Mouse (Mus musculus): ENCODE results near the gene Cfap206. TPM values are rescaled to one million over a fixed set of nuclear protein-coding genes. Genes with fewer than 3 reads are reported as not detected.

Cfap206 gene
- polyA plus RNA-seq, 1 experiment from 2014 or later: not detected

GRCm38 (mm10) chr4:34661927-34662326 is 68.1 kb downstream of the Cfap206 start:
- no peak overlapping the region for H3K27ac ChIP-seq (replicated peaks)
- no peaks in the 10 kb centered on the region for H3K9me3 ChIP-seq
- 83% methylated on average over 6 of the region's 6 CpGs for WGBS
- H3K27me3 ChIP-seq (replicated peaks): no peaks in the 10 kb centered on the region
- H3K4me3 ChIP-seq: no peak overlapping the region
- H3K4me2 ChIP-seq: no peak overlapping the region
- peaks cover 91% of the 10 kb centered on the region for H3K36me3 ChIP-seq
- no peak overlapping the region for H3K9ac ChIP-seq
- H3K4me1 ChIP-seq: no peaks in the 10 kb centered on the region
- ATAC-seq (ENCODE audit: extremely low read depth, insufficient number of reproducible peaks, low FRiP score, low TSS enrichment): no peak

DNA sequence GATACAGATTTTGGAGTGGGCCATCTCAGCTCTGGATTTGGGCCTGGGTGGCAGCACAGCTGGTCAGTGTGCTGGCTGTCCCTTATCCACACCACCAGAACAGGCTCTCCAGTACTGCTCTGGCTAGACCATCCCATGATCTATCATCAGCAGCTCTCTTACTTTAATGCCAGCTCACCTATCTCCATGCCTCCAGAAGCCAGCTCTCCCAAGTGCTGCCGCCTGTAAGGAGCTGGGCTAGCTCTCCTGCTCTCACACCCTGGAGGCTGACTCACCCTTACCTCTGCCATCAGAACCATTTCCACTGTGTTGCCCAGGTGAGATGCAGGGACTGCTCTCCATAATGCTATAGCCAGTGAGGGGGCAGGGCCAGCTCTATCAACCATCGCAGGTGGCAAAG is 68.5 kb downstream of the Cfap206 start:
- H3K27ac ChIP-seq (replicated peaks): no peak overlapping the region
- H3K27me3 ChIP-seq (replicated peaks): no peaks in the 10 kb centered on the region
- no peak overlapping the region for H3K4me2 ChIP-seq
- no peaks in the 10 kb centered on the region for H3K9me3 ChIP-seq
- H3K4me3 ChIP-seq: no peak overlapping the region
- no peak overlapping the region for H3K9ac ChIP-seq
- H3K4me1 ChIP-seq: no peaks in the 10 kb centered on the region
- H3K36me3 ChIP-seq: peaks cover 91% of the 10 kb centered on the region
- WGBS: 98% methylated on average over 2 of the region's 2 CpGs
- no peak for ATAC-seq (ENCODE audit: extremely low read depth, insufficient number of reproducible peaks, low FRiP score, low TSS enrichment)

- H3K9ac ChIP-seq: no peak overlapping the region
- WGBS: 82% methylated on average over 2 of the region's 2 CpGs
- no peak overlapping the region for H3K4me3 ChIP-seq
- peaks cover 90% of the 10 kb centered on the region for H3K36me3 ChIP-seq
- no peak overlapping the region for H3K4me2 ChIP-seq
- H3K4me1 ChIP-seq: no peaks in the 10 kb centered on the region
- no peak overlapping the region for H3K27ac ChIP-seq (replicated peaks)
- no peak for ATAC-seq (ENCODE audit: extremely low read depth, insufficient number of reproducible peaks, low FRiP score, low TSS enrichment)
- no peaks in the 10 kb centered on the region for H3K27me3 ChIP-seq (replicated peaks)
- no peaks in the 10 kb centered on the region for H3K9me3 ChIP-seq
Measured at GRCm38 (mm10) chr4:34659012-34659411, 71.0 kb downstream of the Cfap206 start.

GRCm38 (mm10) chr4:34656101-34656500 is 73.9 kb downstream of the Cfap206 start:
- Histone ChIP-seq H3K4me1 (no peaks in the 10 kb centered on the region), H3K36me3 (peaks cover 91% of the 10 kb centered on the region), H3K9ac (no peak overlapping the region), H3K4me3 (no peak overlapping the region), H3K9me3 (no peaks in the 10 kb centered on the region), H3K27me3 (replicated peaks) (no peaks in the 10 kb centered on the region), H3K4me2 (no peak overlapping the region), H3K27ac (replicated peaks) (no peak overlapping the region)
- ATAC-seq (ENCODE audit: extremely low read depth, insufficient number of reproducible peaks, low FRiP score, low TSS enrichment): no peak
- WGBS: 88% methylated on average over 10 of the region's 10 CpGs

DNA sequence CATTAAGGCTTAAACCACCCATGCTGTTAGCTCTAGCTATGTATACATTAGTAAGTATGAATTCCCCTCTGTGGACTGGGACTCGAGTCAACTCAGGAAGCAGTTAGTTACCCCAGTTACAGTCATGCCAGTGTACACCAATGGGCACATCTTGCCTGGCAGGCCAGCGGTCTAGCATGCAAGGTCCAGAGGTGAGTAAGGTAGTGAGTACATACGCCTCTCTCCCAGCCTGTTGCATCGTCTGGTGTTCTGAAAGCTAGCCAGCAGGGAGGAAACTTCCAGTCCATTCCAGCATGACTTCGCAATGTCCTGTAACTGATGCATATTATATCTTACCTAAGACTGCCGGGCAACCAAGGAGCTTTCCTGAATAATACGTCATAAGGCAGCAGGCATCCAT is 76.8 kb downstream of the Cfap206 start:
- H3K9ac ChIP-seq: no peak overlapping the region
- H3K4me2 ChIP-seq: no peak overlapping the region
- H3K27me3 ChIP-seq (replicated peaks): no peaks in the 10 kb centered on the region
- H3K36me3 ChIP-seq: peaks cover 74% of the 10 kb centered on the region
- no peaks in the 10 kb centered on the region for H3K9me3 ChIP-seq
- ATAC-seq (ENCODE audit: extremely low read depth, insufficient number of reproducible peaks, low FRiP score, low TSS enrichment): no peak
- H3K4me1 ChIP-seq: no peaks in the 10 kb centered on the region
- 88% methylated on average over 7 of the region's 7 CpGs for WGBS
- no peak overlapping the region for H3K27ac ChIP-seq (replicated peaks)
- H3K4me3 ChIP-seq: no peak overlapping the region

DNA sequence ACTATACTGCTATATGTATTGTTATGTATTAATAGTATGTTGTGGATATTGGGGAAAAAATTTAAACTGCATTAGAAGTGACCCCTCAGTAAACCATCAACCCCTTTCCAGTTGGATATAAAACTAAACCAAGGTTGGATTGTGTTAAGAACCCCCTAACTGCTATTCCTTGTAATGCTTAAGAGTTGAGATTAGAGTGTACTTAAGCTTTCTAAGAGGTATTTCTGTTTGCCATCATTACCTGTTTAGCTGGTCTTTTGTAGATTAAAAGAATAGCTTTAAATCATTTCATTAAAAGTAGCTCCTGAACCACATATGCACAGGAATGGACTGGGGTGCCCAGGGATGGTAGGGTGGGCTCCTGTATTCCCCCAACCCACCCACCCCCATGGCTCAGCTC is 85.2 kb downstream of the Cfap206 start:
- H3K9me3 ChIP-seq: no peaks in the 10 kb centered on the region
- no peak overlapping the region for H3K4me2 ChIP-seq
- H3K4me3 ChIP-seq: no peak overlapping the region
- no peak for ATAC-seq (ENCODE audit: extremely low read depth, insufficient number of reproducible peaks, low FRiP score, low TSS enrichment)
- H3K4me1 ChIP-seq: no peaks in the 10 kb centered on the region
- no peaks in the 10 kb centered on the region for H3K27me3 ChIP-seq (replicated peaks)
- no peak overlapping the region for H3K27ac ChIP-seq (replicated peaks)
- peaks cover 66% of the 10 kb centered on the region for H3K36me3 ChIP-seq
- no peak overlapping the region for H3K9ac ChIP-seq

GRCm38 (mm10) chr4:34640731-34641130 is 89.3 kb downstream of the Cfap206 start:
- H3K4me3 ChIP-seq: no peak overlapping the region
- H3K27ac ChIP-seq (replicated peaks): no peak overlapping the region
- H3K9me3 ChIP-seq: no peaks in the 10 kb centered on the region
- H3K4me1 ChIP-seq: no peaks in the 10 kb centered on the region
- H3K4me2 ChIP-seq: no peak overlapping the region
- ATAC-seq (ENCODE audit: extremely low read depth, insufficient number of reproducible peaks, low FRiP score, low TSS enrichment): no peak
- H3K9ac ChIP-seq: no peak overlapping the region
- WGBS: 92% methylated on average over 3 of the region's 3 CpGs
- no peaks in the 10 kb centered on the region for H3K27me3 ChIP-seq (replicated peaks)
- H3K36me3 ChIP-seq: peaks cover 51% of the 10 kb centered on the region

DNA sequence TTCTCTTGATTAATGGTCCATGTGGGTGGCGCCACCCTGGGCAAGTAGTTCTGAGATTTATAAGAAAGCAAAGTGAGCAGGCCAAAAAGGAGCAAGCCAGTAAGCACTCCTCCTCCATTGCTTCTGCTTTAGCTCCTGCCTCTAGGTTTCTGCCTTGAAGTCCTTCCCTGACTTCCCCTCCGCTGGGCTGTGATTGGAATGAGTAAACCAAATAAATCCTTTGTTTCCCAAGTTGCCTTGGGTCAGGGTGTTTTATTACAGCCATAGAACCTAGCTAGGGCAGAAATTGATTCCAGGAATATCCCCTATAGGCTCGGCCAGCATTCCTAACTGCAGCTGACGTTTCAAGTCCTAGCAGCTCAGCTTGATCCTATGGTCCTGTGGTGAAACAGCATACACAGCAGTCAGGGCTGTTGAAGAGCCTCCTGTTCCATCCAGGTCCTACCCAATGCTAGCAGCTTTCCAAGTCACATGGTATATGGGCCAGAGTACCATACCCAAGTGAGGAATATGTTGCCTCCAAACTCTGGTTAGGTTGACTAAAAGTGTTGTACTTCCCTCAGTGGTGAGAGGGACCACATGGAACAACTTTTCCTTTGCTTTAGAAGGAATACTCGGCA is 90.2 kb downstream of the Cfap206 start:
- whole genome bisulfite sequencing: 85% methylated on average over 5 of the region's 5 CpGs
- ATAC-seq (ENCODE audit: extremely low read depth, insufficient number of reproducible peaks, low FRiP score, low TSS enrichment): no peak
- Histone ChIP-seq H3K9ac (no peak overlapping the region), H3K27me3 (replicated peaks) (no peaks in the 10 kb centered on the region), H3K27ac (replicated peaks) (no peak overlapping the region), H3K36me3 (peaks cover 51% of the 10 kb centered on the region), H3K4me1 (no peaks in the 10 kb centered on the region), H3K4me2 (no peak overlapping the region), H3K9me3 (no peaks in the 10 kb centered on the region), H3K4me3 (no peak overlapping the region)

Other genes starting within 250 kb of the Cfap206 start
- 36.9 and 37.4 TPM in 2 replicates for gene Akirin2, start 179.3 kb downstream of the Cfap206 start, polyA plus RNA-seq (2015; fragmentation: Nextera tagmentation; extraction: Ambion mirVana)
- 61.5 and 66.8 TPM in 2 replicates for gene Orc3, start 115.3 kb downstream of the Cfap206 start, polyA plus RNA-seq (2015; fragmentation: Nextera tagmentation; extraction: Ambion mirVana)
- 44.6 and 50.8 TPM in 2 replicates for gene Rars2, start 115.2 kb downstream of the Cfap206 start, polyA plus RNA-seq (2015; fragmentation: Nextera tagmentation; extraction: Ambion mirVana)
- 43.9 and 45.4 TPM in 2 replicates for gene Slc35a1, start 42.8 kb downstream of the Cfap206 start, polyA plus RNA-seq (2015; fragmentation: Nextera tagmentation; extraction: Ambion mirVana)
- not detected in 2 replicates for gene Gm136, start 26.1 kb upstream of the Cfap206 start, polyA plus RNA-seq (2015; fragmentation: Nextera tagmentation; extraction: Ambion mirVana)
- gene Smim8, start 48.2 kb upstream of the Cfap206 start, polyA plus RNA-seq (2015; fragmentation: Nextera tagmentation; extraction: Ambion mirVana): 56.8 and 58.9 TPM in 2 replicates
- 11.3 and 12.2 TPM in 2 replicates for gene Zfp292, start 152.8 kb upstream of the Cfap206 start, polyA plus RNA-seq (2015; fragmentation: Nextera tagmentation; extraction: Ambion mirVana)
- not detected in 2 replicates for gene Cga, start 163.6 kb upstream of the Cfap206 start, polyA plus RNA-seq (2015; fragmentation: Nextera tagmentation; extraction: Ambion mirVana)

Data from heart, embryonic 13.5 days (tissue).